Mouse (Mus musculus): ENCODE data around the gene Cemip. TPM values are rescaled to one million over a fixed set of nuclear protein-coding genes. Genes with fewer than 3 reads are reported as not detected.
"Not testable (repeated sequence)": the region's sequence is repeated elsewhere in the genome, so short reads cannot be mapped to it uniquely, and the experiment has no call there.

The Cemip gene
- polyA plus RNA-seq, 1 experiment from 2014 or later = 0.89 TPM

DNA sequence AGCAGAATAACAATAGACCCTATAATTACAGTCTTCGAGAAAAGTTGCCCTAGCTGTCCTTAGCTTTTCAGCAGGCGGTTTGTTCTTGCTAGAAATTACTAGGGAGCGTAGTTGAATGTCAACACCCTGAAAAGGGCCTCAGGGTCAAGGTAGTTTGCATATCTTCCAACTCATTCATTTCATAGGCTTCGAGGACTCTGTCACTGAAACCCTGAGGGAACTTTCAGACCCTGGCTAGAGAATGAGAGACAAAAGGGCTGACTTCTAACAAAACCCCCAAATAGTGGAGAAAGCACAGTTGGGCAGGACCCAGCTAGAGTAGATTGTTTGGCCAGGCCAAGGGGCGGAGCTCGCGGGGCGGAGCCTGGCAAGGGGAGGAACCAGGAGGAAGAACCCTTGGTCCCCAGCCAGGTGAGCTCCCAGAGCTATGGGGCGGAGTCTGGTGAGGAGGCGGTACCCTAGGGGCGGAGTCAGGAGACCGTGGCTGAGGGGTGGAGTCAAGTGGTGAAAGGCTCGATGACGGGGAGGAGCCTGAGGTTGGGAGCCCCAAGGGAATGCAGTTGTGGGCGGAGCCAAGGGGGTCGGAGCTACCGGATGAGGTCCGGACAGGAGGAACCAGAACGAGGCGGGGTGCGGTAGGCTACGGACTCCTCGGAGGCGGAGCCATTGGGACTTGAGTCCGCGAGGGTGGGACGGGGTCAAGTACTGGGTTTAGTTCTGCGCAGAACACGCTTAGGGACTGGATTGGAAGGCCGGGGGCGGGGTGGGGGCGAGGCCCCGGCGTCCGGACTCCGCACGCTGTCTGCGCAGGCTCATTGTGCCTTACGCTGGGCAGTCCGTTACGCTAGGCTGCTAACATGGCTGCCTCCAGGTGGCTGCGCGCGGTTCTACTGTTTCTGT is 194.6 kb downstream of the Cemip start:
- Histone ChIP-seq H3K27me3 (ENCODE audit: control insufficient read depth, insufficient read depth, low read length) (no peaks in the 10 kb centered on the region), H3K4me3 (ENCODE audit: control insufficient read depth in 1 of 2, insufficient read depth in 1 of 2, low read depth in 1 of 2, low read length in 2 of 2) (peak overlapping the region; percentile 78 to 90), H3K36me3 (ENCODE audit: control insufficient read depth, insufficient read depth, low read length) (peaks cover 25% of the 10 kb centered on the region), H3K27ac (replicated peaks in 1 of 2; ENCODE audit: control insufficient read depth in 1 of 2, insufficient read depth in 1 of 2, low read depth in 2 of 2, low read length in 2 of 2) (peak overlapping the region; percentile 86 to 88), H3K4me2 (ENCODE audit: low read length) (peak overlapping the region; percentile 87), H3K9ac (ENCODE audit: low read length) (peak overlapping the region; percentile 94), H3K4me1 (ENCODE audit: control insufficient read depth in 2 of 2, insufficient read depth in 2 of 2, low read length in 2 of 2) (peaks cover 0 to 19% of the 10 kb centered on the region in 2 experiments; a peak in 2 of 4 replicates), H3K9me3 (ENCODE audit: control insufficient read depth, low read length) (no peaks in the 10 kb centered on the region)
- ATAC-seq (ENCODE audit: insufficient number of reproducible peaks, insufficient read depth, low FRiP score, low read depth) = peak; percentile 97
- WGBS = 2% methylated on average over 40 of the region's 44 CpGs

DNA sequence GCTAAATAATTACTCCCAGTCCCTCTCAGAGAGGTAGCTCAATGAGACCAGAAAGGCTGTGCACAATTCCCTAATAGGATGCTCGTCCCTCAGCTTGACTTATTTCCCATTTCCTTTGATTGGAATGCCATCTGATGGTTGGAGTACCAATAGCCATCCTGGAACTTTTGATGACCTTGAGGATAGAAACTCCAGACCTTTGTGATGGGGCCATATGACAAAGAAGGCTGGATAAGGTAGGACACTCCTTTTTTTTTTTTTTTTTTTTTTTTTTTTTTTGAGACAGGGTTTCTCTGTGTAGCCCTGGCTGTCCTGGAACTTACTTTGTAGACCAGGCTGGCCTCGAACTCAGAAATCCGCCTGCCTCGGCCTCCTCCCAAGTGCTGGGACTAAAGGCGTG is 196.4 kb downstream of the Cemip start:
- H3K4me1 ChIP-seq (ENCODE audit: control insufficient read depth in 2 of 2, insufficient read depth in 2 of 2, low read length in 2 of 2) = peaks cover 0 to 24% of the 10 kb centered on the region in 2 experiments; a peak in 2 of 4 replicates
- H3K27me3 ChIP-seq (ENCODE audit: control insufficient read depth, insufficient read depth, low read length); H3K36me3 ChIP-seq (ENCODE audit: control insufficient read depth, insufficient read depth, low read length); H3K9me3 ChIP-seq (ENCODE audit: control insufficient read depth, low read length); H3K4me3 ChIP-seq (ENCODE audit: control insufficient read depth in 1 of 2, insufficient read depth in 1 of 2, low read depth in 1 of 2, low read length in 2 of 2); H3K27ac ChIP-seq (replicated peaks in 1 of 2; ENCODE audit: control insufficient read depth in 1 of 2, insufficient read depth in 1 of 2, low read depth in 2 of 2, low read length in 2 of 2); H3K4me2 ChIP-seq (ENCODE audit: low read length); ATAC-seq (ENCODE audit: insufficient number of reproducible peaks, insufficient read depth, low FRiP score, low read depth); H3K9ac ChIP-seq (ENCODE audit: low read length): not testable (repeated sequence)
- 93% methylated on average over 5 of the region's 5 CpGs for WGBS

DNA sequence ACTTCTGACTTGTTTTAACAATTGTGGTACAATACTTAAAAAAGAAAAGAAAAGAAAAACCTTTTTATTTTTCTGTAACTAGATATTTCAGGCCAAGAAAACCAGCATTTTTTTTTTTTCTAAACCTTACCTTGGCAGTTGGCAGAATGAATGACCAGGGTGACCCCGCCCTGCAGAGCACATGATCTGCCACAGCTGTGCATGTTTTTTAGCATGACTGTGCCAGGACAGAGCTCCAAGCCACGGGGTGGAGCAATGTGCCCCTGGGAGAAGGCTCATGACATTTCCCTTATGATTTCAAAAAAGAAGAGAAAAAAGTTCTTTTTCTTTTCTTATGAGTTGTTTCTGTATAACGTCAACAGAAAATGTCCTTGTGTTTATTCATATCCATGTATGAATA is 196.9 kb downstream of the Cemip start:
- Histone ChIP-seq H3K9me3 (ENCODE audit: control insufficient read depth, low read length) (no peaks in the 10 kb centered on the region), H3K27me3 (ENCODE audit: control insufficient read depth, insufficient read depth, low read length) (no peaks in the 10 kb centered on the region), H3K4me2 (ENCODE audit: low read length) (no peak overlapping the region), H3K9ac (ENCODE audit: low read length) (no peak overlapping the region), H3K4me1 (ENCODE audit: control insufficient read depth in 2 of 2, insufficient read depth in 2 of 2, low read length in 2 of 2) (peaks cover 0 to 25% of the 10 kb centered on the region in 2 experiments; a peak in 3 of 4 replicates), H3K27ac (replicated peaks in 1 of 2; ENCODE audit: control insufficient read depth in 1 of 2, insufficient read depth in 1 of 2, low read depth in 2 of 2, low read length in 2 of 2) (no peak overlapping the region), H3K4me3 (ENCODE audit: control insufficient read depth in 1 of 2, insufficient read depth in 1 of 2, low read depth in 1 of 2, low read length in 2 of 2) (no peak overlapping the region), H3K36me3 (ENCODE audit: control insufficient read depth, insufficient read depth, low read length) (peaks cover 2% of the 10 kb centered on the region; the same call in 1 of the 2 replicates)
- ATAC-seq (ENCODE audit: insufficient number of reproducible peaks, insufficient read depth, low FRiP score, low read depth) = no peak
- 70% methylated on average over 3 of the region's 3 CpGs for WGBS

DNA sequence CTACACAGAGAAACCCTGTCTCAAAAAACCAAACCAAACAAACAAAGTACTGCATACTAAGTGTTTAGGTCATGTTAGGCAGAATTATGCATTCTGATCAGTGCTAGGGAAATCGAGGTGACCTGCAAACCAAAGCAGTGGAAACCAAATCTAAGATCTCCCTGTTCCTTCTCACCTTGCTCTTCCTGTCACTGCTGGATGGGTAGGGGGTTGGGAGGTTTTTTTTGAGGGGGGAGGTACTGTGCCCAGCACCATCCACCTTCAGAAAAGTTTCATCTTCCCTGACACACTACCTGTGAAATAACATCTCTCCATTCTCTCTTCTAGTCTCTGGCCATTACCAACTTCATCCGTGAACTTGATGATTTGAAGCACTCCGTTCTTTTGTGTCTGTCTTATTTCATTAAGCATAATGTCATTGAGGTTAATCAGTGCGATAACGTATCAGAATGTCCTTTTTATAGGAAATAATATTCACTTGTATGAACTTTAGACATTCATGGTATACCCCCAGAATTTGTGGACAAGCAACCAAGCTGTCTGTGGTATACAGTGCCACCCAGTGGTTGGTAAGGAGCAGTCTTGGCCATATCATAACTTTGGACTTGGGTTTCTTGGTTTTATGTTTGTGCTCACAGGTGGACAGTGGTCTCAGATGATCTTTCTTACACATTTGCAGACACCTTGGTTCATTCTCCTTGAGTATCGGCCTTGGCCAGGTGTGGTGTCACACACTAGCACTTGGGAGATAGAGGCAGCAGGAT is 199.8 kb downstream of the Cemip start:
- H3K4me1 ChIP-seq (ENCODE audit: control insufficient read depth in 2 of 2, insufficient read depth in 2 of 2, low read length in 2 of 2) = peaks cover 6 to 18% of the 10 kb centered on the region in 2 experiments
- H3K4me2 ChIP-seq (ENCODE audit: low read length) = no peak overlapping the region
- no peak overlapping the region for H3K27ac ChIP-seq (replicated peaks in 1 of 2; ENCODE audit: control insufficient read depth in 1 of 2, insufficient read depth in 1 of 2, low read depth in 2 of 2, low read length in 2 of 2)
- H3K36me3 ChIP-seq (ENCODE audit: control insufficient read depth, insufficient read depth, low read length) = peaks cover 8% of the 10 kb centered on the region
- H3K27me3 ChIP-seq (ENCODE audit: control insufficient read depth, insufficient read depth, low read length) = no peaks in the 10 kb centered on the region
- 85% methylated on average over 6 of the region's 6 CpGs for WGBS
- H3K9ac ChIP-seq (ENCODE audit: low read length) = no peak overlapping the region
- no peak for ATAC-seq (ENCODE audit: insufficient number of reproducible peaks, insufficient read depth, low FRiP score, low read depth)
- H3K4me3 ChIP-seq (ENCODE audit: control insufficient read depth in 1 of 2, insufficient read depth in 1 of 2, low read depth in 1 of 2, low read length in 2 of 2) = no peak overlapping the region
- no peaks in the 10 kb centered on the region for H3K9me3 ChIP-seq (ENCODE audit: control insufficient read depth, low read length)

GRCm38 (mm10) chr7:83885835-83886234 is 200.5 kb downstream of the Cemip start:
- Histone ChIP-seq H3K27ac (replicated peaks in 1 of 2; ENCODE audit: control insufficient read depth in 1 of 2, insufficient read depth in 1 of 2, low read depth in 2 of 2, low read length in 2 of 2) (peak overlapping the region in 1 of 2 experiments; percentile 98; a peak in 1 of 4 replicates), H3K4me3 (ENCODE audit: control insufficient read depth in 1 of 2, insufficient read depth in 1 of 2, low read depth in 1 of 2, low read length in 2 of 2) (no peak overlapping the region), H3K27me3 (ENCODE audit: control insufficient read depth, insufficient read depth, low read length) (no peaks in the 10 kb centered on the region), H3K9me3 (ENCODE audit: control insufficient read depth, low read length) (no peaks in the 10 kb centered on the region), H3K9ac (ENCODE audit: low read length) (no peak overlapping the region), H3K36me3 (ENCODE audit: control insufficient read depth, insufficient read depth, low read length) (peaks cover 8% of the 10 kb centered on the region), H3K4me2 (ENCODE audit: low read length) (no peak overlapping the region), H3K4me1 (ENCODE audit: control insufficient read depth in 2 of 2, insufficient read depth in 2 of 2, low read length in 2 of 2) (peaks cover 6 to 23% of the 10 kb centered on the region in 2 experiments)
- no peak for ATAC-seq (ENCODE audit: insufficient number of reproducible peaks, insufficient read depth, low FRiP score, low read depth)
- WGBS = 62% methylated on average over 4 of the region's 4 CpGs

- WGBS = 41% methylated on average over 6 of the region's 6 CpGs
- no peak for ATAC-seq (ENCODE audit: insufficient number of reproducible peaks, insufficient read depth, low FRiP score, low read depth)
Measured at GRCm38 (mm10) chr7:83884921-83885532, 201.3 kb downstream of the Cemip start.

DNA sequence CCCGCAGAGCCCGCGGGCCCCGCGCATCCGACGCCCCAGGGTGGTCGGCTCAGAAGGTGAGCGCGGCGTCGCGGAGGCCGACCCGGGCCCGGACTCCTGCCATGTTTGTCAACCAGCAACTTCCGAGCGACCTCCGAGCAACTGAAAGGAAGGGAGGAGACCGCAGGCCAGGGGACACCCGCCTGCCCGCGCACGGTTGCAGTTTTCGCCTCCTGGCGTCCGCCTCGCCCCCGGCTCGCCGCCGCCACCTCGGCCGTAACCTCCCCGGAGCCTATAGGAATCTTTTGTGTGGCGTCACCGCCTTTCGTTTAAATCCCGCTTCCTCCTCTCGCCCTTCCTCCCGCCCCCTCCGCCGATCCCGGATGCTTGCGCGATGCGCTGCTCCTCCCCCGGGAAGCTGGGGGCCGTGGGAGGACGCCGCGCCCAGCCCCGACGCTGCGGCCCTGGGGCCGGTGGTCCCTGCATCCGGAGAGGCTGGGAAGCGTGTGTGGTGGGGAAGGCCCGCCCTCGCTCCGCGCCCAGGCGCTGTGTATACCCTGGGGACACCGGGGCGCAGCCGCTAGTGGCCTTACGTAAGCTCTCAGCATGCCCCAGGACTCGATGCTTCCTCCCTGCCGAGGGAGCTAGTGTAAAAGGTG is 202.2 kb downstream of the Cemip start, which contains the start of the genes Tlnrd1 and Mesd:
Tlnrd1 (minus strand) TSS at position 285 of the 638 bp plus-strand sequence.
Mesd (plus strand) TSS at position 446 of the 638 bp plus-strand sequence.
- peak within 1 kb of the TSS; percentile 88 to 98 for H3K27ac ChIP-seq (replicated peaks in 1 of 2; ENCODE audit: control insufficient read depth in 1 of 2, insufficient read depth in 1 of 2, low read depth in 2 of 2, low read length in 2 of 2)
- H3K36me3 ChIP-seq (ENCODE audit: control insufficient read depth, insufficient read depth, low read length) = peaks cover 13% of the 10 kb centered on the region
- under 1% methylated on average over 64 of the region's 69 CpGs for WGBS
- H3K4me3 ChIP-seq (ENCODE audit: control insufficient read depth in 1 of 2, insufficient read depth in 1 of 2, low read depth in 1 of 2, low read length in 2 of 2) = peak within 1 kb of the TSS; percentile 71 to 88
- peak within 1 kb of the TSS; percentile 95 for H3K4me2 ChIP-seq (ENCODE audit: low read length)
- ATAC-seq (ENCODE audit: insufficient number of reproducible peaks, insufficient read depth, low FRiP score, low read depth) = peak; percentile 80
- H3K9ac ChIP-seq (ENCODE audit: low read length) = peak within 1 kb of the TSS; percentile 91
- H3K27me3 ChIP-seq (ENCODE audit: control insufficient read depth, insufficient read depth, low read length) = no peaks in the 10 kb centered on the region
- H3K4me1 ChIP-seq (ENCODE audit: control insufficient read depth in 2 of 2, insufficient read depth in 2 of 2, low read length in 2 of 2) = peaks cover 6 to 34% of the 10 kb centered on the region in 2 experiments
- no peaks in the 10 kb centered on the region for H3K9me3 ChIP-seq (ENCODE audit: control insufficient read depth, low read length)

More at GRCm38 (mm10) chr7:83884921-83885532, 201.3 kb downstream of the Cemip start:
- Histone ChIP-seq H3K27me3 (ENCODE audit: control insufficient read depth, insufficient read depth, low read length) (no peaks in the 10 kb centered on the region), H3K4me3 (ENCODE audit: control insufficient read depth in 1 of 2, insufficient read depth in 1 of 2, low read depth in 1 of 2, low read length in 2 of 2) (peak overlapping the region; percentile 71 to 88), H3K4me2 (ENCODE audit: low read length) (peak overlapping the region; percentile 95), H3K9me3 (ENCODE audit: control insufficient read depth, low read length) (no peaks in the 10 kb centered on the region), H3K36me3 (ENCODE audit: control insufficient read depth, insufficient read depth, low read length) (peaks cover 13% of the 10 kb centered on the region), H3K4me1 (ENCODE audit: control insufficient read depth in 2 of 2, insufficient read depth in 2 of 2, low read length in 2 of 2) (peaks cover 6 to 25% of the 10 kb centered on the region in 2 experiments), H3K27ac (replicated peaks in 1 of 2; ENCODE audit: control insufficient read depth in 1 of 2, insufficient read depth in 1 of 2, low read depth in 2 of 2, low read length in 2 of 2) (peak overlapping the region; percentile 88 to 98), H3K9ac (ENCODE audit: low read length) (peak overlapping the region; percentile 91)

Data from heart, embryonic 14.5 days (tissue).